Mouse (Mus musculus) forebrain, embryonic 15.5 days (tissue): ENCODE data around the gene Notch3. TPM values are rescaled to one million over a fixed set of nuclear protein-coding genes. Genes with fewer than 3 reads are reported as not detected.
"Not testable (repeated sequence)": the region's sequence is repeated elsewhere in the genome, so short reads cannot be mapped to it uniquely, and the experiment has no call there.

Source experiments
- ATAC-seq: fragments of 200-750 bp; cut with Nextera tagmentation; replicated peaks from 2 replicates; pipeline ENCODE4 v1.8.0; 2017; ENCODE audit warnings: mild to moderate bottlenecking, moderate TSS enrichment, moderate library complexity
- H3K27ac ChIP-seq: fragments of 300-500 bp; sonication (generic); replicated peaks from 2 replicates; pipeline ENCODE4 v1.5.1; 2015; ENCODE audit warnings: mild to moderate bottlenecking, inconsistent platforms
- H3K27me3 ChIP-seq: fragments of 300-500 bp; sonication (generic); 2 replicates; pipeline ENCODE4 v1.6.1; 2015; ENCODE audit warnings: inconsistent platforms
- H3K36me3 ChIP-seq: fragments of 300-500 bp; sonication (generic); 2 replicates; pipeline ENCODE4 v1.6.1; 2015; ENCODE audit warnings: mild to moderate bottlenecking, inconsistent platforms
- H3K4me1 ChIP-seq: fragments of 300-500 bp; sonication (generic); 2 replicates; pipeline ENCODE4 v1.6.1; 2015; ENCODE audit warnings: inconsistent platforms
- H3K4me2 ChIP-seq: fragments of 300-500 bp; sonication (generic); replicated peaks from 2 replicates; pipeline ENCODE4 v1.6.1; 2015; ENCODE audit warnings: mild to moderate bottlenecking, inconsistent platforms
- H3K4me3 ChIP-seq: fragments of 300-500 bp; sonication (generic); 2 replicates; pipeline ENCODE4 v1.5.1; 2015; ENCODE audit warnings: mild to moderate bottlenecking, inconsistent platforms
- H3K9ac ChIP-seq: fragments of 300-500 bp; sonication (generic); replicated peaks from 2 replicates; pipeline ENCODE4 v1.6.1; 2015; ENCODE audit warnings: mild to moderate bottlenecking, inconsistent platforms
- H3K9me3 ChIP-seq: fragments of 300-500 bp; sonication (generic); 2 replicates; pipeline ENCODE4 v1.6.1; 2016; ENCODE audit warnings: inconsistent platforms
- WGBS: fragments of 180-500 bp; shearing (Covaris S2); methylation state at CpG from one replicate; pipeline ENCODE4 v1.1.7; 2015; ENCODE audit warnings: mixed read lengths; 5-methylcytosine and 5-hydroxymethylcytosine counted together
- polyA plus RNA-seq: library from polyadenylated mRNA; unstranded; fragments of >200 nt; fragmentation: Nextera tagmentation; extraction: Ambion mirVana; gene quantifications from 2 replicates; pipeline ENCODE4 v1.2.1, GENCODE M21; 2015

Gene Notch3
- 5.6 and 5.8 TPM in 2 replicates for polyA plus RNA-seq

- peak within 1 kb of the TSS; percentile 76 for H3K27ac ChIP-seq
- H3K9me3 ChIP-seq = no peaks in the 10 kb centered on the region
- peak within 1 kb of the TSS; percentile 57 for H3K4me3 ChIP-seq
- WGBS = under 1% methylated on average over 24 of the region's 39 CpGs
- peak; percentile 23; the same call in 1 of the 2 replicates for ATAC-seq
- H3K4me2 ChIP-seq = peak within 1 kb of the TSS; percentile 97
- H3K4me1 ChIP-seq = peaks cover 41% of the 10 kb centered on the region
- H3K36me3 ChIP-seq = no peaks in the 10 kb centered on the region
- peak within 1 kb of the TSS; percentile 69 for H3K9ac ChIP-seq
- H3K27me3 ChIP-seq = no peaks in the 10 kb centered on the region
Observed at GRCm38 (mm10) chr17:32166687-32167086, at the start of gene Notch3. Notch3 (minus strand) TSS chr17:32166852.

GRCm38 (mm10) chr17:32215587-32215986, 48.9 kb upstream of the Notch3 start:
- ATAC-seq, H3K4me1 ChIP-seq, H3K27me3 ChIP-seq, H3K4me3 ChIP-seq, H3K9me3 ChIP-seq, H3K9ac ChIP-seq, H3K4me2 ChIP-seq, H3K27ac ChIP-seq: not testable (repeated sequence)
- peaks cover 82% of the 10 kb centered on the region for H3K36me3 ChIP-seq
- WGBS = 70% methylated on average over 4 of the region's 4 CpGs

GRCm38 (mm10) chr17:32211554-32211953, 44.9 kb upstream of the Notch3 start:
- H3K36me3 ChIP-seq = peaks cover 92% of the 10 kb centered on the region
- H3K4me2 ChIP-seq, H3K27me3 ChIP-seq, H3K4me1 ChIP-seq, H3K27ac ChIP-seq, H3K9ac ChIP-seq, H3K4me3 ChIP-seq, ATAC-seq, H3K9me3 ChIP-seq: not testable (repeated sequence)
- WGBS = 97% methylated on average over 6 of the region's 6 CpGs

- Histone ChIP-seq H3K9ac (no peak overlapping the region), H3K4me2 (no peak overlapping the region), H3K27ac (no peak overlapping the region), H3K4me3 (no peak overlapping the region), H3K36me3 (peaks cover 90% of the 10 kb centered on the region), H3K9me3 (no peaks in the 10 kb centered on the region), H3K27me3 (no peaks in the 10 kb centered on the region), H3K4me1 (no peaks in the 10 kb centered on the region)
- WGBS = 24% methylated on average over 3 of the region's 3 CpGs
- ATAC-seq = no peak
Observed at GRCm38 (mm10) chr17:32209752-32210151, 43.1 kb upstream of the Notch3 start.

- H3K27ac ChIP-seq = no peak overlapping the region
- 75% methylated on average over 6 of the region's 6 CpGs for WGBS
- ATAC-seq = no peak
Observed at GRCm38 (mm10) chr17:32209144-32209543, 42.5 kb upstream of the Notch3 start.

GRCm38 (mm10) chr17:32207586-32208245, 41.1 kb upstream of the Notch3 start:
- Histone ChIP-seq H3K27me3 (no peaks in the 10 kb centered on the region), H3K4me3 (no peak overlapping the region), H3K4me2 (no peak overlapping the region), H3K4me1 (no peaks in the 10 kb centered on the region), H3K36me3 (peaks cover 85% of the 10 kb centered on the region), H3K9me3 (no peaks in the 10 kb centered on the region), H3K9ac (no peak overlapping the region), H3K27ac (no peak overlapping the region)
- ATAC-seq = no peak
- WGBS = 79% methylated on average over 5 of the region's 5 CpGs

More at GRCm38 (mm10) chr17:32209144-32209543, 42.5 kb upstream of the Notch3 start:
- Histone ChIP-seq H3K9me3 (no peaks in the 10 kb centered on the region), H3K4me3 (no peak overlapping the region), H3K27me3 (no peaks in the 10 kb centered on the region), H3K4me1 (no peaks in the 10 kb centered on the region), H3K9ac (no peak overlapping the region), H3K36me3 (peaks cover 89% of the 10 kb centered on the region), H3K4me2 (no peak overlapping the region)

- ATAC-seq = no peak
- no peaks in the 10 kb centered on the region for H3K27me3 ChIP-seq
- no peak overlapping the region for H3K27ac ChIP-seq
- no peak overlapping the region for H3K4me3 ChIP-seq
- H3K9me3 ChIP-seq = no peaks in the 10 kb centered on the region
- H3K4me2 ChIP-seq = no peak overlapping the region
- H3K9ac ChIP-seq = no peak overlapping the region
- 84% methylated on average over 3 of the region's 3 CpGs for WGBS
- no peaks in the 10 kb centered on the region for H3K4me1 ChIP-seq
- peaks cover 87% of the 10 kb centered on the region for H3K36me3 ChIP-seq
Observed at GRCm38 (mm10) chr17:32205345-32205744, 38.7 kb upstream of the Notch3 start.

GRCm38 (mm10) chr17:32202972-32203371, 36.3 kb upstream of the Notch3 start:
- no peak for ATAC-seq
- 87% methylated on average over 3 of the region's 3 CpGs for WGBS
- H3K9me3 ChIP-seq = no peaks in the 10 kb centered on the region
- peaks cover 89% of the 10 kb centered on the region for H3K36me3 ChIP-seq
- H3K4me2 ChIP-seq = no peak overlapping the region
- H3K27ac ChIP-seq = no peak overlapping the region
- H3K27me3 ChIP-seq = no peaks in the 10 kb centered on the region
- H3K4me3 ChIP-seq = no peak overlapping the region
- H3K4me1 ChIP-seq = no peaks in the 10 kb centered on the region
- H3K9ac ChIP-seq = no peak overlapping the region

- Histone ChIP-seq H3K4me2 (no peak overlapping the region), H3K4me3 (no peak overlapping the region), H3K9me3 (no peaks in the 10 kb centered on the region), H3K36me3 (peaks cover 90% of the 10 kb centered on the region), H3K9ac (no peak overlapping the region), H3K27ac (no peak overlapping the region), H3K27me3 (no peaks in the 10 kb centered on the region), H3K4me1 (no peaks in the 10 kb centered on the region)
- 0 out of 2 replicates have a peak, but pooled peaks have one; percentile 16 for ATAC-seq
- WGBS = 88% methylated on average over 5 of the region's 5 CpGs
Observed at GRCm38 (mm10) chr17:32201086-32201485, 34.4 kb upstream of the Notch3 start.

GRCm38 (mm10) chr17:32199796-32200195, 33.1 kb upstream of the Notch3 start:
- Histone ChIP-seq H3K36me3 (peaks cover 86% of the 10 kb centered on the region), H3K27me3 (no peaks in the 10 kb centered on the region), H3K4me2 (no peak overlapping the region), H3K4me3 (no peak overlapping the region), H3K9ac (no peak overlapping the region), H3K4me1 (no peaks in the 10 kb centered on the region), H3K27ac (no peak overlapping the region), H3K9me3 (no peaks in the 10 kb centered on the region)
- 97% methylated on average over 2 of the region's 2 CpGs for WGBS
- ATAC-seq = no peak

GRCm38 (mm10) chr17:32197156-32197555, 30.5 kb upstream of the Notch3 start:
- ATAC-seq = no peak
- H3K4me1 ChIP-seq = no peaks in the 10 kb centered on the region
- no peaks in the 10 kb centered on the region for H3K27me3 ChIP-seq
- H3K27ac ChIP-seq = no peak overlapping the region
- no peak overlapping the region for H3K4me2 ChIP-seq
- no peak overlapping the region for H3K4me3 ChIP-seq
- H3K9ac ChIP-seq = no peak overlapping the region
- peaks cover 66% of the 10 kb centered on the region for H3K36me3 ChIP-seq
- 82% methylated on average over 14 of the region's 14 CpGs for WGBS
- no peaks in the 10 kb centered on the region for H3K9me3 ChIP-seq

- no peak overlapping the region for H3K9ac ChIP-seq
- no peaks in the 10 kb centered on the region for H3K9me3 ChIP-seq
- H3K4me1 ChIP-seq = no peaks in the 10 kb centered on the region
- H3K4me2 ChIP-seq = no peak overlapping the region
- peaks cover 51% of the 10 kb centered on the region for H3K36me3 ChIP-seq
- no peak for ATAC-seq
- no peaks in the 10 kb centered on the region for H3K27me3 ChIP-seq
- 92% methylated on average over 5 of the region's 5 CpGs for WGBS
- no peak overlapping the region for H3K27ac ChIP-seq
- H3K4me3 ChIP-seq = no peak overlapping the region
Observed at GRCm38 (mm10) chr17:32195725-32196124, 29.1 kb upstream of the Notch3 start.

- Histone ChIP-seq H3K36me3 (peaks cover 24% of the 10 kb centered on the region), H3K4me3 (no peak overlapping the region), H3K4me1 (peaks cover 8% of the 10 kb centered on the region), H3K4me2 (no peak overlapping the region), H3K9ac (no peak overlapping the region), H3K27me3 (no peaks in the 10 kb centered on the region; the same call in 1 of the 2 replicates), H3K9me3 (no peaks in the 10 kb centered on the region), H3K27ac (no peak overlapping the region)
- 91% methylated on average over 5 of the region's 5 CpGs for WGBS
- ATAC-seq = no peak
Observed at GRCm38 (mm10) chr17:32193010-32193409, 26.4 kb upstream of the Notch3 start.
